Mouse (Mus musculus) right cerebral cortex, postnatal 36 days (tissue): ENCODE measurements around the gene Dlgap1.

Source experiments
- DNase-seq, 2 experiments: peaks; one replicate each; pipeline ENCODE4 v3.0.0; 2022; ENCODE audit warnings: low spot score in 2 of 2, mixed read lengths in 1 of 2

The Dlgap1 gene

GRCm38 (mm10) chr17:70720766-70721165 is 751.9 kb downstream of the Dlgap1 start:
- no peak for DNase-seq

GRCm38 (mm10) chr17:70722146-70722545 is 753.3 kb downstream of the Dlgap1 start:
- no peak for DNase-seq

- DNase-seq, result peak; percentile 52 to 56
Observed at GRCm38 (mm10) chr17:70728719-70729281, 759.9 kb downstream of the Dlgap1 start.

GRCm38 (mm10) chr17:70734728-70735127 is 765.9 kb downstream of the Dlgap1 start:
- DNase-seq, result no peak

GRCm38 (mm10) chr17:70735396-70735795 is 766.5 kb downstream of the Dlgap1 start:
- DNase-seq, result no peak

GRCm38 (mm10) chr17:70737424-70737823 is 768.6 kb downstream of the Dlgap1 start:
- DNase-seq, result peak; percentile 47 to 54

- DNase-seq, result peak; percentile 66 to 69
Observed at GRCm38 (mm10) chr17:70738168-70738854, 769.4 kb downstream of the Dlgap1 start.

GRCm38 (mm10) chr17:70739346-70739745 is 770.5 kb downstream of the Dlgap1 start:
- no peak for DNase-seq

GRCm38 (mm10) chr17:70741696-70742095 is 772.8 kb downstream of the Dlgap1 start:
- no peak for DNase-seq

GRCm38 (mm10) chr17:70744570-70745153 is 775.8 kb downstream of the Dlgap1 start:
- DNase-seq, result no peak

GRCm38 (mm10) chr17:70745385-70745784 is 776.5 kb downstream of the Dlgap1 start:
- DNase-seq, result no peak

- no peak for DNase-seq
Observed at GRCm38 (mm10) chr17:70746379-70747079, 777.7 kb downstream of the Dlgap1 start.

- DNase-seq, result no peak
Observed at GRCm38 (mm10) chr17:70747731-70748475, 779.0 kb downstream of the Dlgap1 start.

- no peak for DNase-seq
Observed at GRCm38 (mm10) chr17:70748476-70748830, 779.6 kb downstream of the Dlgap1 start.

GRCm38 (mm10) chr17:70748964-70749650 is 780.2 kb downstream of the Dlgap1 start:
- no peak for DNase-seq

GRCm38 (mm10) chr17:70750236-70751160 is 781.6 kb downstream of the Dlgap1 start:
- no peak for DNase-seq

- no peak for DNase-seq
Observed at GRCm38 (mm10) chr17:70751161-70751651, 782.3 kb downstream of the Dlgap1 start.

GRCm38 (mm10) chr17:70751676-70752075 is 782.8 kb downstream of the Dlgap1 start:
- DNase-seq, result no peak

- DNase-seq, result no peak
Observed at GRCm38 (mm10) chr17:70753444-70754032, 784.7 kb downstream of the Dlgap1 start.

- DNase-seq, result no peak
Observed at GRCm38 (mm10) chr17:70754041-70754440, 785.2 kb downstream of the Dlgap1 start.
